Mouse (Mus musculus) forelimb bud, embryonic 11.5 days (tissue): ENCODE measurements at regions not wholly inside any gene's neighbourhood (a gene's known extent, or its start where the extent isn't known, plus 50 kb on each side); places are given as distances from the start of the nearest gene placed in this dataset.

Experiments
- DNase-seq: peaks from one replicate; pipeline ENCODE4 v3.0.0-alpha.2; 2012; ENCODE audit warnings: low read depth, low spot score

GRCm38 (mm10) chr13:82849037-82849436, 654.8 kb upstream of the Mef2c start:
- DNase-seq = no peak

GRCm38 (mm10) chr13:82869869-82870268, 634.0 kb upstream of the Mef2c start:
- DNase-seq = no peak

DNA sequence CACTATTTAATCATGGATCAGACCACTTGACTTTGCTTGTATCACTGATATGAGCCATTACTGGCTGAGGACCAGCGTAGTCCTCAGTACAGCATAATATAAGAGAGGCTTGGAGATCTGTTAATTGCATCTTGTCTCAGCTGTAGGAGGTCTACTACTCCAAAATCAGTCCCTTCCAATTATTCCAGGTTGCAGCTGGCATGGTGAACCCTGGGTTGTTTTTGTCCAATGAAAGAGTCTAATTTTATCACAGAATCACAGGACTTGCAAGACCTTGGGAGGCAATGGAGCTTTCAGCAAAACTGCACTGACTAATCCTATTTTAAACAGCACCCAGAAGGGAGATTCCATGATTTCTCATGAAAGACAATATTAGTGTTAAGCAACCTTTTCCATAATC, 629.7 kb upstream of the Mef2c start:
- DNase-seq = no peak

DNA sequence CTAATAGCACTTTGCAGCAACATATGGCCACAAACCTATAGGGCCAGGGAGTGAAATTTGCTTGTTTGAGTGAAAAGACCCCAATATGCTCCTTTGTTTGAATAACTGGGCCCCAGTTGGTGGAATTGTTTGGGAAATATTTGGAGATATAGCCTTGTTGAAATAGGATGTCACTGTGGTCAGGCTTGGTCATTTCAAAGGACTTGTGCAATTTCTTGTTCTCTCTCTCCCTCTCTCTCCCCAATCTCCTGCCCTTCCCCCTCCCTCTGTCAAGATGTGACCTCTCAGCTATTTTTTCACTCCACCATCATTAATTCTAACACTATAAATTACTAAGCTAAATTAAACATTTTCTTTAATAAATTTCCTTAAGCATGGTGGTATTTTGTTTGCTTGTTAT, 620.5 kb upstream of the Mef2c start:
- no peak for DNase-seq

DNA sequence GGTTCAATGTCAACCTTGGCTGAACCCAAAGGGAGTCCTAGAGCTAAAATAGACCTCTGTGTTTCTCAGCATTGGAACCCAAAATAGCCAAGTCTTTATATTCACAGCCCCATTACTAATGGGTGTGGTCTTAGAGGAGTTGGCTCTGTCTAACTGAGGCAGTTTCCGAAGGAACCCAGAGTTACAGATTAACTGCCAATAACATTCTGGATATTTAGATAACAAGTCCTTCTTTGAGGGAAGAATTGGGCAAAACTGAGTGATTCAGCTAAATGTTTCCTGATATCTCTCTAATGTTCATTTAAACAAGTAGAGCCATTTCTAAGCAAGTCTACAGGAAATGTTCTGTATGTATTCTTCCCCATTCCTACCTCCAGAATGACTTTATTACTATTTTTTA, 615.1 kb upstream of the Mef2c start:
- no peak for DNase-seq

- DNase-seq = no peak
These were observed 611.1 kb upstream of the Mef2c start for GRCm38 (mm10) chr13:82892731-82893130.

DNA sequence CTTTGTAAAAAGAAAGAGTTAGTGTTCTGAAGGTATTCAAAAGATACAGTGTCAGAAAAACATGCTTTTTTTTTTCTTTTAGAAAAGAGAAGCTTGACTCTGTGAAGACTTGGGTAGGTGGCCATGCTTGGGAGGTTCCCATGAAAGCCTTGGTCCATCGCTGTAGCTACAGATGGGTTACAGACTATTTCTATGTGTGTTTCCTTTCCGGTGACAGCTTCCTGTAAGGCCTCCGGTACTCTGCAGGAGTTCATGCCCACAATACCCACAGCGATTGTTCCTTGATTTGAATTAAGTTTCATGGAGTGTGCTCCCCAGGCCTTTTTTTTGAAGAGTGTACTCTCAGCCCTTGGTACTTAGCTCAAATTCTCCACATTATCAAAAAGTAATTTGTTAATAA, 604.1 kb upstream of the Mef2c start:
- no peak for DNase-seq

DNA sequence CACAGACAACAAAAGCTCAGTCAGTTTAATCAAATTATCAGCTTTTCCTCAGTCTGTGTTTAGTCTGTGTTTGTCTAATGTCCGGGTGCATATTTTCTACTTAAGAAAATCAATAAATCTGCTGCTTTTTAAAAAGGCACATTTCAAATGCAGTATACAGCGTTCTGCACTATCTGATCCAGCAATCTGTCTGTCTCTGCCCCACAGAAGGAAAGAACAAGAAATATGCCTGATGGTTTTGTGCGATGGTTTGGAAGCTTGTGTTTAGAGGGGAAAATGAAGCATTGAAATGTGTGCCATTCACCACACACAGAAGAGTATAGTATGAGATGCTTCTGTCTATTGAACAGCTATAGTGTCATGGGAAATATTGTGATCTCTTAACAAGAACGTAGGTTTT, 601.7 kb upstream of the Mef2c start:
- DNase-seq = no peak

DNA sequence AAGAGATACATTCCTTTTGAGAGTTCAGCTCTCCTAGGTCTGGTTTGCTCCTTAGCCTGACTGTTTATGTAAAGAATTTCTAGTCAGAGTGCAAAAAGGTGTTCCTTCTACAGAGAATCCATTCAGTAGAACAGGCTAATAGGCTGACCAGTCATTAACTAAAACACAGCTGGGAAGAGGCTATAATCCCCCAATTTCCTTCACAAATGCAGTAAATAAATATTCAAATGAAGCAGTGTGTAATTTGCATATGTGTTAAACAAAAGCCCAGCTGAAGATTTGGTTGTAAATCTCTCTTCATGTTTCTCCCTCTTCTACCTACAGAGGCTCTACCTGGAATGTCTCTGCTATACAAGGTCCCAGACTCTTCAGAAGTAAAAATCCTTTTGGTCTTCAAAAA, 600.2 kb upstream of the Mef2c start:
- DNase-seq = no peak

GRCm38 (mm10) chr13:82907689-82908088, 596.1 kb upstream of the Mef2c start:
- no peak for DNase-seq

GRCm38 (mm10) chr13:82909151-82909550, 594.7 kb upstream of the Mef2c start:
- DNase-seq = no peak

GRCm38 (mm10) chr13:82912859-82913258, 591.0 kb upstream of the Mef2c start:
- no peak for DNase-seq

- DNase-seq = no peak
These were observed 588.6 kb upstream of the Mef2c start for GRCm38 (mm10) chr13:82915194-82915593.

GRCm38 (mm10) chr13:82930010-82930409, 573.8 kb upstream of the Mef2c start:
- no peak for DNase-seq

GRCm38 (mm10) chr13:82937856-82938255, 566.0 kb upstream of the Mef2c start:
- no peak for DNase-seq

- no peak for DNase-seq
These were observed 561.0 kb upstream of the Mef2c start for GRCm38 (mm10) chr13:82942691-82943341.

DNA sequence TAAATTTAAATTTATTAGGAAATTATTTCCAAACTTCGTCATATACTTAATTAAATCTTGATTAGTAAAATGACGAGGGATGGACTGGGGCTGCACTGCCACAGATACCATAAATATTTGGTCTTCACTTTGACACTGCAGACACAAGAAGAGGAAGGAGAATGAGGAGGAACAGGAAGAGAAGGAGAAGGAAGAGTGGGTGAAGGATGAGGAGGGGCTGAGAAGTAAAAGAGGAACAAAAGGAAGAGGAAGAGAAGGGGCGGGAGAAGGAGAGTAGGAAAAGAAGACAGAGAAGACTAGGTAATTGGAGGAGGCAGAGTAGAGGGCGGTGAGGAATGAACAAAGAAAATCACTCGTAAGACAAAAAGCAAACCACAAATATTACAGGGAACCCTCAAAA, 556.9 kb upstream of the Mef2c start:
- DNase-seq = no peak

DNA sequence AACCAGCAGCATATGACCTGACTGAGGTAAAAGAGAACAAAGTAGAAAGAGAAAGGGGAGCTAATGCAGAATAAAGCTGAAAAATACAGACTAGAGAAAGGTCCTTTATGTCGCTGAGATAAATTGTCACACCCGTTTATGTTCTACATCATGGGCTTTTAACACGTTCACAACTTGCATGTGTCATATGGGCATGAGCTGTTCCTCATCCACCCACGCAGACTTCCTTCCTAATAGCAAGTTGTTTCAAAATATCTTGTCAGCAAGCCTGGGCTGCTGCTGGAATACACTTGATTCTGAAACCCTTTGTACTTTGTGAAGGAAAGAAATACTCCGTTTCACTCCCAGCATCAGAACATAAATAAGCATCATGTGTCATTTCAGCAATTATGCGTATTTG, 554.3 kb upstream of the Mef2c start:
- DNase-seq = no peak

GRCm38 (mm10) chr13:82962333-82962732, 541.5 kb upstream of the Mef2c start:
- DNase-seq = no peak

GRCm38 (mm10) chr13:82971722-82972121, 532.1 kb upstream of the Mef2c start:
- DNase-seq = no peak

GRCm38 (mm10) chr13:82974210-82974811, 529.5 kb upstream of the Mef2c start:
- no peak for DNase-seq

- no peak for DNase-seq
These were observed 502.7 kb upstream of the Mef2c start for GRCm38 (mm10) chr13:83001118-83001517.

- DNase-seq = no peak
These were observed 487.1 kb upstream of the Mef2c start for GRCm38 (mm10) chr13:83016686-83017085.

GRCm38 (mm10) chr13:83020829-83021228, 483.0 kb upstream of the Mef2c start:
- peak; percentile 40 for DNase-seq
